Mouse (Mus musculus) megakaryocyte, embryonic 14.5 days (primary cell): ENCODE data around the gene Smyd4.
"Not testable (repeated sequence)": the region's sequence is repeated elsewhere in the genome, so short reads cannot be mapped to it uniquely, and the experiment has no call there.

Source experiments
- FLI1 ChIP-seq: IDR thresholded peaks from 2 replicates; pipeline ENCODE4 v1.6.1; 2012; ENCODE audit warnings: low read length, inconsistent platforms, mixed read lengths
- GATA1 ChIP-seq: IDR thresholded peaks from 3 replicates; pipeline ENCODE4 v1.6.1; 2012; ENCODE audit warnings: mixed read lengths, low read length, inconsistent platforms, borderline replicate concordance

- not testable (repeated sequence) for TF ChIP-seq GATA1, FLI1
These were observed 35.3 kb downstream of the Smyd4 start for GRCm38 (mm10) chr11:75383529-75383928.
